Mouse (Mus musculus): Measurements from ENCODE around the gene Alkbh1.

GRCm38 (mm10) chr12:87410999-87411398, 32.8 kb downstream of the Alkbh1 start:
- TF ChIP-seq CTCF (IDR thresholded peaks at IDR 0.05; ENCODE audit: low read depth, low read length) (no peak), POLR2A (IDR thresholded peaks at IDR 0.05; ENCODE audit: borderline replicate concordance, low read depth, low read length) (no peak)
